27 mouse cellular contexts compared by ENCODE assay signal in the genomic region with DNA sequence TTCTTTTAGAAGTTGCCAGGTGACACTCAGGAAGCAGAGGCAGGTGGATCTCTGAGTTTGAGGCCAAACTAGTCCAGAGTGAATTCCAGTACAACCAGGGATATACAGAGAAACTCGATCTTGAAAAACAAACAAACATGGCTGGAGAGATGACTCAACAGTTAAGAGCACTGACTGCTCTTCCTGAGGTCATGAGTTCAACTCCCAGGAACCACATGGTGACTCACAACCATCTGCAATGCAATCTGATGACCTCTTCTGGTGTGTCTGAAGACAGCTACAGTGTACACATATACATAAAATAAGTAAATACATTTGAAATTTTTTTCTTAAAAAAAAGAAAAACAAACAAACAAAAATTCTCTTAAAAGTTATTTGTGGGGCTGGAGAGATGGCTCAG.
"Had no signal": no experiment of that assay in that cellular context is flagged by ENCODE, and none has a peak within 500 bp of the region (broad histone marks: within the 10 kb centered on the region; RNA-seq: fewer than 3 reads in every experiment).

No protein-coding gene starts in this region.

- H3K9me3 ChIP-seq: heart, embryonic 10.5 days; heart, embryonic 12.5 days; hindbrain, embryonic 10.5 days; hindbrain, embryonic 12.5 days; kidney, embryonic 15.5 days; limb, embryonic 13.5 days; limb, embryonic 15.5 days had no signal

- H3K27ac ChIP-seq: gastrocnemius, adult 2 months; heart, embryonic 10.5 days; hindbrain, embryonic 10.5 days; hindbrain, embryonic 12.5 days; hindbrain, embryonic 14.5 days; kidney, embryonic 15.5 days; kidney, postnatal 0 days; limb, embryonic 13.5 days; limb, embryonic 15.5 days had no signal

- H3K36me3 ChIP-seq: heart, embryonic 10.5 days; heart, embryonic 12.5 days; hindbrain, embryonic 10.5 days; hindbrain, embryonic 12.5 days; kidney, embryonic 15.5 days; limb, embryonic 13.5 days; limb, embryonic 15.5 days had no signal

- DNase-seq: gastrocnemius, adult 2 months; gastrocnemius, postnatal 10 days; gastrocnemius, postnatal 25 days; heart, postnatal 10 days; heart, postnatal 4 days; kidney, adult 11 months; kidney, adult 2 months; kidney, adult 9 months; kidney, postnatal 14 days; kidney, postnatal 36 days; layer of hippocampus, adult 9-11 months; layer of hippocampus, postnatal 36 days; left cerebral cortex, postnatal 4 days; lung, adult 18-20 months had no signal

- H3K27me3 ChIP-seq: heart, embryonic 12.5 days; kidney, embryonic 15.5 days; limb, embryonic 13.5 days; limb, embryonic 15.5 days had no signal

- H3K9ac ChIP-seq: heart, embryonic 12.5 days; hindbrain, embryonic 12.5 days; hindbrain, embryonic 14.5 days; kidney, embryonic 15.5 days; limb, embryonic 13.5 days; limb, embryonic 15.5 days; liver, embryonic 14.5 days had no signal

- H3K4me3 ChIP-seq: gastrocnemius, adult 2 months; heart, embryonic 10.5 days; heart, embryonic 12.5 days; hindbrain, embryonic 10.5 days; hindbrain, embryonic 12.5 days; kidney, embryonic 15.5 days; limb, embryonic 13.5 days; limb, embryonic 15.5 days had no signal

- ATAC-seq: hindbrain, embryonic 16.5 days; intestine, embryonic 16.5 days had no signal

- H3K4me2 ChIP-seq: heart, embryonic 12.5 days; hindbrain, embryonic 12.5 days; hindbrain, embryonic 14.5 days; kidney, embryonic 15.5 days; limb, embryonic 13.5 days; limb, embryonic 15.5 days; liver, embryonic 11.5 days had no signal

- H3K4me1 ChIP-seq: heart, embryonic 10.5 days; hindbrain, embryonic 12.5 days; kidney, embryonic 15.5 days; limb, embryonic 13.5 days; limb, embryonic 15.5 days had no signal
